In genomic region chr11:94086966-94087365, GRCm38 (mm10) we compare ENCODE assay signal across 8 mouse cellular contexts.
DNase-seq lines count a peak whose midpoint lies in the region; ATAC-seq lines count a peak whose summit lies in the region.
"Not testable (repeated sequence)": the region's sequence is repeated elsewhere in the genome, so short reads cannot be mapped to it uniquely, and the experiment has no call there.

No protein-coding gene starts in this region.

- peaks cover 13% of the 10 kb centered on the region; the same call in 1 of the 2 replicates for H3K36me3 ChIP-seq in splenic B cell, adult 2 months (ENCODE audit: control insufficient read depth, insufficient read depth, low read length, poor library complexity, severe bottlenecking)

- peak; percentile 40 to 59 for DNase-seq in cerebellum, postnatal 14 days
- DNase-seq in gastrocnemius, adult 18-20 months (ENCODE audit: low spot score) = peak; percentile 67
- DNase-seq in hindlimb bud, embryonic 11.5 days (ENCODE audit: extremely low spot score, low read depth, low spot score) = peak; percentile 77
- peak; percentile 43 for DNase-seq in left cerebral cortex, adult 11 months (ENCODE audit: low spot score)
- peak; percentile 91 for DNase-seq in splenic B cell, adult 2 months (ENCODE audit: low read depth, low spot score)

- ATAC-seq in CD4-positive, CD25-positive, alpha-beta regulatory T cell, adult 4 months = peak; percentile 76
- ATAC-seq in activated CD4-positive, CD25-positive, alpha-beta regulatory T cell, adult 4 months = peak; percentile 82
- peak; percentile 94 for ATAC-seq in megakaryocyte progenitor cell, adult 5-6 weeks (replicated peaks; ENCODE audit: poor library complexity)

- not testable (repeated sequence) for H3K27me3 ChIP-seq in splenic B cell, adult 2 months (ENCODE audit: control insufficient read depth, insufficient read depth, low read length, poor library complexity, severe bottlenecking)

Comparison
In these comparisons a context has a peak if more than half of its experiments do, and no peak if none do; other contexts are left out.
1. Peak in every context shown above with its lines: DNase-seq and ATAC-seq.